In the genomic region with DNA sequence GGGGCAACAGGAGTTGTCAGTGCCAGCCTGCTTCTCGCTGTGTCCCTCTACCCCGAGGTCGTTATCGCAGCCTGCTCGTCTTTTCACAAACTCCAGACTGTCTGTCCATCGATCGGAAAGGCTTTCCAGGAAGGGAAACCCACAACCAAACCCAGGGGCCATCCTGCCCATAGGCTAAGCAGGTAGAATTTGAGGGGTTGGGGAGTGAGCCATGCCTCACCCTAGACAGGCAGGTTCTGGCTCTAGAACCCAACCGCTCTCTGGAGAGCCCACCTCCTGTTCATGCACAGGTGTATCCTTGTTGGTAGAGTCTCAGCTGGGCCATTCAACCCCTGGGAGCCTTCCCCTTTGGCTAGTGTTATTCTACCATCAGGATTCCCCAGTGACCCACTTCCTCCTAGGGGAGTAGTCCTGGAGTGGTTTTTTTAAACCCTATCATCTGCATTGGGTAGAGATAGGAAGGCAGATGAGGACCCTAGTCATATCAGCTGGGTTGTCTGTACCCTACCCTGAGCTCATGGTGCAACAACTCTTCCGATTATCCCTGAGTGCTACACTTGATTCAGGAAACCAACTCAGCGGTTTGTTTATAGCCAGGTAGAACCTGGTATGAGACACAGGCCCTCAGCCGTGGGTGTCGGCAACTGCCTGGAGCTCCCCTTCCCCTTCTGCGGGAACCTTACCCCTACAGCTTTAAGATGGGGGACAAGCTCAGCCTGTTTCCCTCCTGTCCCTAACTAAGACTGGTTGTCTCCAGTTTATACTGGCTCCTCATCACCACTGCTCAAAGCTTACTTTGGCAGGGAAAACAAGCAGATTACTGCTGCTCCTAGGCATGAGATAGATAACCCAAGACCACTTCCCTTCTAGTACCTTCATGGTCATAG, we compare ENCODE assay signal across 8 mouse cellular contexts. TPM values are rescaled to one million over a fixed set of nuclear protein-coding genes. Genes with fewer than 3 reads are reported as not detected.
DNase-seq lines count a peak whose midpoint lies in the region; ATAC-seq and TF ChIP-seq lines count a peak whose summit lies in the region.
"Had no signal": no experiment of that assay in that cellular context is flagged by ENCODE, and none has a peak within 500 bp of the region (broad histone marks: within the 10 kb centered on the region; RNA-seq: fewer than 3 reads in every experiment).

No protein-coding gene starts in this region.

- peaks cover 6% of the 10 kb centered on the region for H3K27me3 ChIP-seq in spleen, adult 2 months (ENCODE audit: control insufficient read depth, insufficient read depth, low read length)
- no peaks in the 10 kb centered on the region for H3K27me3 ChIP-seq in heart, embryonic 16.5 days (ENCODE audit: control insufficient read depth, insufficient read depth, low read length)
- H3K27me3 ChIP-seq in liver, embryonic 15.5 days: peaks cover 51% of the 10 kb centered on the region

- ATAC-seq in heart, embryonic 16.5 days (replicated peaks; ENCODE audit: extremely low read depth, insufficient read depth, low FRiP score): no peak
- ATAC-seq in liver, embryonic 15.5 days (ENCODE audit: insufficient read depth): no peak

- TF ChIP-seq CTCF in spleen, adult 2 months (IDR thresholded peaks at IDR 0.05; ENCODE audit: extremely low read depth, insufficient read depth, insufficient read length, insufficient replicate concordance): no peak

- H3K4me2 ChIP-seq in heart, embryonic 16.5 days (ENCODE audit: low read depth, low read length): peak overlapping the region; percentile 71
- H3K4me2 ChIP-seq in liver, embryonic 15.5 days: peak overlapping the region; percentile 46

- H3K27ac ChIP-seq in spleen, adult 2 months (ENCODE audit: insufficient read depth, low read length): no peak overlapping the region
- H3K27ac ChIP-seq in heart, embryonic 16.5 days (ENCODE audit: low read length): no peak overlapping the region
- H3K27ac ChIP-seq in liver, embryonic 15.5 days (replicated peaks): no peak overlapping the region

- WGBS in spleen, adult 2 months: 50% methylated on average over 13 of the region's 13 CpGs
- 43% methylated on average over 13 of the region's 13 CpGs for WGBS in heart, embryonic 16.5 days
- 40% methylated on average over 13 of the region's 13 CpGs for WGBS in liver, embryonic 15.5 days (ENCODE audit: insufficient replicate concordance)

- intact Hi-C loops in gastrocnemius, postnatal 36 days (cut with DNase I): no loop called here

- no peaks in the 10 kb centered on the region for H3K36me3 ChIP-seq in spleen, adult 2 months (ENCODE audit: control insufficient read depth, insufficient read depth, low read length)
- peaks cover 20% of the 10 kb centered on the region for H3K36me3 ChIP-seq in heart, embryonic 16.5 days (ENCODE audit: control insufficient read depth, insufficient read depth)
- 0 out of 2 replicates have a peak, but pooled peaks cover 9% of the 10 kb centered on the region for H3K36me3 ChIP-seq in liver, embryonic 15.5 days (replicated peaks)

- DNase-seq in spleen, adult 2 months (ENCODE audit: low read depth in 1 of 2, low spot score in 2 of 2): no peak
- no peak for DNase-seq in spleen, adult 18-20 months
- DNase-seq in layer of hippocampus, postnatal 14 days (ENCODE audit: low spot score in 2 of 2): no peak
- no peak for DNase-seq in gastrocnemius, postnatal 36 days
- no peak for DNase-seq in lung, postnatal 14 days

- H3K9me3 ChIP-seq in heart, embryonic 16.5 days (replicated peaks; ENCODE audit: control insufficient read depth, low read length): no peaks in the 10 kb centered on the region
- no peaks in the 10 kb centered on the region for H3K9me3 ChIP-seq in liver, embryonic 15.5 days (replicated peaks)

- H3K4me3 ChIP-seq in spleen, adult 2 months (ENCODE audit: extremely low read depth, insufficient read depth, insufficient read length): peak overlapping the region; percentile 14; the same call in 1 of the 2 replicates
- peak overlapping the region; percentile 43; the same call in 1 of the 2 replicates for H3K4me3 ChIP-seq in heart, embryonic 16.5 days (ENCODE audit: low read length)
- H3K4me3 ChIP-seq in liver, embryonic 15.5 days (replicated peaks): no peak overlapping the region

- no peak for TF ChIP-seq POLR2A in spleen, adult 2 months (IDR thresholded peaks at IDR 0.05; ENCODE audit: low read depth, low read length)

- H3K9ac ChIP-seq in heart, embryonic 16.5 days (ENCODE audit: low read length): peak overlapping the region; percentile 54; the same call in 1 of the 2 replicates
- H3K9ac ChIP-seq in liver, embryonic 15.5 days: no peak overlapping the region

- H3K4me1 ChIP-seq in spleen, adult 2 months (ENCODE audit: control insufficient read depth, insufficient read depth, insufficient read length): peaks cover 4% of the 10 kb centered on the region
- peaks cover 22% of the 10 kb centered on the region for H3K4me1 ChIP-seq in heart, embryonic 16.5 days (ENCODE audit: control insufficient read depth, insufficient read depth, low read length)
- peaks cover 21% of the 10 kb centered on the region for H3K4me1 ChIP-seq in liver, embryonic 15.5 days (replicated peaks)

RNA-seq across cellular contexts. Expression of a gene that starts 3.6 kb away (rescaled TPM):
- polyA plus RNA-seq in spleen, adult 2 months (2012; rRNA removed): 36.7 and 50.7 TPM in 2 replicates
- 119 and 126 TPM in 2 replicates for polyA plus RNA-seq in heart, embryonic 16.5 days (2015; fragmentation: Nextera tagmentation; extraction: Ambion mirVana)
- 9.9 and 10.5 TPM in 2 replicates for polyA plus RNA-seq in liver, embryonic 15.5 days (2015; fragmentation: Nextera tagmentation; extraction: Ambion mirVana)
- total RNA-seq in layer of hippocampus, postnatal 14 days (2021): 100 to 1,000 TPM; 229 to 234 TPM
- total RNA-seq in gastrocnemius, postnatal 36 days (2021): 10 to 100 TPM; 13.2 to 14.9 TPM
- total RNA-seq: megakaryocyte-erythroid progenitor cell, adult 5-6 weeks had no signal

RNA-seq across cellular contexts. Expression of a gene that starts 13.5 kb away (rescaled TPM):
- 1.1 and 1.9 TPM in 2 replicates for polyA plus RNA-seq in spleen, adult 2 months (2012; rRNA removed)
- polyA plus RNA-seq in heart, embryonic 16.5 days (2015; fragmentation: Nextera tagmentation; extraction: Ambion mirVana): 10.9 and 12.1 TPM in 2 replicates
- 0.89 and 0.90 TPM in 2 replicates for polyA plus RNA-seq in liver, embryonic 15.5 days (2015; fragmentation: Nextera tagmentation; extraction: Ambion mirVana)
- total RNA-seq in layer of hippocampus, postnatal 14 days (2021): 10 to 100 TPM; 66.1 to 72.1 TPM
- 1 to 10 TPM; 3.4 to 4.1 TPM for total RNA-seq in gastrocnemius, postnatal 36 days (2021)
- total RNA-seq: megakaryocyte-erythroid progenitor cell, adult 5-6 weeks had no signal

RNA-seq across cellular contexts. Expression of a gene that starts 22.3 kb away (rescaled TPM):
- polyA plus RNA-seq in spleen, adult 2 months (2012; rRNA removed): 13.0 and 14.6 TPM in 2 replicates
- 93.9 and 104 TPM in 2 replicates for polyA plus RNA-seq in heart, embryonic 16.5 days (2015; fragmentation: Nextera tagmentation; extraction: Ambion mirVana)
- polyA plus RNA-seq in liver, embryonic 15.5 days (2015; fragmentation: Nextera tagmentation; extraction: Ambion mirVana): 12.7 and 12.9 TPM in 2 replicates
- total RNA-seq in layer of hippocampus, postnatal 14 days (2021): 10 to 100 TPM; 11.5 to 16.1 TPM
- total RNA-seq in gastrocnemius, postnatal 36 days (2021): 10 to 100 TPM; 71.9 to 78.7 TPM

RNA-seq across cellular contexts. Expression of a gene that starts 30.0 kb away (rescaled TPM):
- 0.15 and 0.30 TPM in 2 replicates for polyA plus RNA-seq in spleen, adult 2 months (2012; rRNA removed)
- 0.20 and 0.22 TPM in 2 replicates for polyA plus RNA-seq in heart, embryonic 16.5 days (2015; fragmentation: Nextera tagmentation; extraction: Ambion mirVana)
- 0.06 and 0.07 TPM in 2 replicates for polyA plus RNA-seq in liver, embryonic 15.5 days (2015; fragmentation: Nextera tagmentation; extraction: Ambion mirVana)
- total RNA-seq in layer of hippocampus, postnatal 14 days (2021): 10 to 100 TPM in 1 of 2 experiments, 1 to 10 TPM in 1; 7.1 to 13.0 TPM
- under 1 TPM in 1 of 2 experiments, not detected in 1; 0.10 TPM for total RNA-seq in gastrocnemius, postnatal 36 days (2021)
